Mouse (Mus musculus) CD4-positive, CD25-positive, alpha-beta regulatory T cell, adult 2 months (primary cell): ENCODE measurements around the gene Dact3.

Experiments
- DNase-seq: peaks from one replicate; pipeline ENCODE4 v3.0.0-alpha.2; 2012; ENCODE audit warnings: low read depth, low spot score

The Dact3 gene

GRCm38 (mm10) chr7:16853302-16853831 lies 21.8 kb upstream of the Dact3 start:
- DNase-seq = no peak

DNA sequence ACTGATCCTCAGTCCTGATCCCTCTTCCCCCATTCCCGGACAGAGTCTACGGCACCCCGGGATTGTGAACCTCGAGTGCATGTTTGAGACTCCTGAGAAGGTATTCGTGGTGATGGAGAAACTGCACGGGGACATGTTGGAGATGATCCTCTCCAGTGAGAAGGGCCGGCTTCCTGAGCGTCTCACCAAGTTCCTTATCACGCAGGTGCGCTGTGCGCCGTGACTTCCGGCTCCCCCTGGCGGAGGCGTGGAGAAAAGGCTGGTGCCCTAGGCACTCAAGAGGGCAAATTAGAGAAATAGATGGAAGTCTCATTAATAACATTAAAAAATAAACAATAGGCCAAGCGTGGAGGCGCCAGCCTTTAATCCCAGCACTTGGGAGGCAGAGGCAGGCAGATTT lies 16.8 kb upstream of the Dact3 start:
- DNase-seq = peak; percentile 85

DNA sequence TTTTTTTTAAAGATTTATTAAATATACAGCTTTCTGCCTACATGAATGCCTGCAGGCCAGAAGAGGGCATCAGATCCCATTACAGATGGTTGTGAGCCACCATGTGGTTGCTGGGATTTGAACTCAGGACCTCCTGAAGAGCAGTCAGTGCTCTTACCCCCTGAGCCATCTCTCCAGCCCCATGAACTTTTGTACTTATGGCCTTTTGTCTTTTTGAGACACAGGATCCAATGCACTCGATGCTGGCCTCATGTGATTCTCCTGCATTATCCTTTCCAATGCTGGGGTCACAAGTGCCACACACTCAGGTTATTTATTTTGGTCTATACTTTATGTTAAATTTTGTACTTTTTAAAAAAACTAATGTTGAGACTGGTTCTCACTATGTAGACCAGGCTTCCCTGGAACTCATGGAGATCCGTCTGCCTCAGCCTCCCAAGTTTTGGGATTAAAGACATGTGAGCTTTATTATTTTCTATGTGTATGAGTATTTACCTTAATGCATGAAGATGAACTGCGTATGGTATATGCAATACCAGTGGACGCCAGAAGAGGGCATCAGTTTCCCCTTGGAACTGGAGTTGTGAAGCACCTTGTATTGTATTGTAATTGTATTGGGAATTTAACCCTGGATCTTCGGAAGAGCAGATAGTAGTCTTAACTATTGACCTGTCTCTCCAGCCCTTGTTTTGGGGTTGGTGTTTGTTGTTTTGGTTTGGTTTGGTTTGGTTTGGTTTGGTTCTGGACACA lies 15.0 kb upstream of the Dact3 start:
- peak; percentile 82 for DNase-seq

- DNase-seq = no peak
Measured at GRCm38 (mm10) chr7:16867488-16867887, 7.6 kb upstream of the Dact3 start.

DNA sequence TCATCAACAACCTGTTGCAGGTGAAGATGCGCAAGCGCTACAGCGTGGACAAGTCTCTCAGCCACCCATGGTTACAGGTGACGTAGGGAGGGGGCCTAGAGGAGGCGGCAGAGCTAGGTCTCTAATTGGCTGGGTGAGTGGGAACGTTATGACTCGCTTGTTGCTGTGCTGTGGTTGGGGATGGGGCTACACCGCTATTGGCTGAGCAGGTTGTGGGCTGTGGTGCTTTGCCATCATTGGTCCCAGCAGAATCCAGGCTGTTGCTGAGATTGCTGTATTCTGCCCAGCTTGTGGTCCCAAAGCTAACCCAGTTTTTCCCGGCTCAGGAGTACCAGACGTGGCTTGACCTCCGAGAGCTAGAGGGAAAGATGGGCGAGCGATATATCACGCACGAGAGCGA lies 5.6 kb upstream of the Dact3 start:
- no peak for DNase-seq

DNA sequence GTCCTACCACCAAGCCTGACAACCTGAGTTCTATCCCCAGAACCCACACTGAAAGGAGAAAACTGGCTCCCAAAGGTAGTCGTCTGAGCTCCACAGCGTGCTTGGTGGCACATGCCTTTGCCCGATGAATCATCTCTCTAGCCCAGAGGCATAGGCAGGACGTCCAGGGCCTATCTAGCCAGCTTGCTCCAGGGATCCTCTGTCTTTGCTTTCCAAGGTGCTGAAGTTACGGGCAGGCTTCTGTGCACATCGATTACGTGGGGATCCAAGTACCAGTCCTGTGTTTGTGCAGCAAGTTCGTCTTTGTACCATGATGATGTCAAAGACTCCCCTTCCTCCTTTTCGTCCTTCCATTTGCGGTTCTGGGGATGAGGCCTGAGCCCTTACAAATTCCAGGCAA lies 3.5 kb upstream of the Dact3 start:
- no peak for DNase-seq

DNA sequence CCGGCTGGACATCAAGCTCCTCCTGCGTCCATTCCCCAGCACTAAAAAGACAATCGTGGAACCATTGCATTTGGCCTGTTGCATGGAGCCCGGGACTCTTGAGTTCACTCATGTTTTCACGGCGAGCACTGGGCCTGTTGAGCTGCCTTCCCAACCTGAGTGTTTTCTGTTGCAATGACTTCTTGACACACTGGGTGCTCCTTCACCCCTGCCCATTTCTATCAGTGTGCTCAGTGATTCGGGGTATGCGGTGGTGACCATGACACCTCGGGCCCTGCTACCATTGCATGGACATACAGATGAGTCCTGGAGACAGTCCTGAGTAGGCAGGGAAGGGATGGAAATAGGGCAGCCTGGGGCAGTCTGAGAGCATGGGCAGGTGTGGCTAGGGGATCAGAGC lies 2.6 kb upstream of the Dact3 start:
- DNase-seq = no peak

GRCm38 (mm10) chr7:16873392-16873791 lies 1.7 kb upstream of the Dact3 start:
- peak; percentile 37 for DNase-seq

DNA sequence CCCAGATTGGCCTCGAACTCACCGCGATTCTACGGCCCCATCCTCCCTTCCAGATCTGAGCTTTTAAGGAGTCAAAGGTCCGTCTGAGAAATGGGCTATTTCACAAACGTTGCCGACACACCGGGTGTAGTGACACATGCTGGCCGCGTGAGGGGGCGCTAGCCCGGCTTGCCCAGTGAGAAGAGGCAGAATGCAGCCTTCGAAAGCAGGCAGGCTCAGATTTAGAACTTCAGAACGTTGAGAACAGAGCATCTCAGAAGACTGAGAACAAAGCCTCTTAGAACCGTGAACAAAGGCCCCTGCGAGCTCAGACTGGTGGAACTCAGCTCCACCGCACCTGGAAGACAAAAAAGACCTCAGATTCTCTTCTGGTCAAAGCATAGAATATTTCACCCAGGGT lies 927 bp upstream of the Dact3 start:
- DNase-seq = peak; percentile 91

GRCm38 (mm10) chr7:16874756-16875309 lies 284 bp upstream of the Dact3 start:
- peak; percentile 98 for DNase-seq

DNA sequence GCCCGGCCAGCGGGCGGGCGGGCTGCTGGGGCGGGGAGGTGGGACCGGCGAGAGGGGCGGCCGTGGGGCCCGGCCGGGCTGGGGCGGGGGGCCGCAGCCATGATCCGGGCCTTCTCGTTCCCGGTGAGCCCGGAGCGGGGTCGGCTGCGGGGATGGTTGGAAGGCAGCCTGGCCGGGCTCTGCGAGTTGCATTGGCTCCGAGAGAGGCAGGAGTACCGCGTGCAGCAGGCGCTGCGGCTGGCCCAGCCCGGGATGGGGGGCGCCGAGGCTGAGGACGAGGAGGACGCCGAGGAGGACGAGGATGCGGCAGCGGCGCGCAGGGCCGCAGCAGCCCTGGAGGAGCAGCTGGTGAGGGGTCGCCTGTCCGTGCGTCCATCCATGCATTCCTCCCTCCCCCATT lies 209 bp downstream of the Dact3 start:
- no peak for DNase-seq

DNA sequence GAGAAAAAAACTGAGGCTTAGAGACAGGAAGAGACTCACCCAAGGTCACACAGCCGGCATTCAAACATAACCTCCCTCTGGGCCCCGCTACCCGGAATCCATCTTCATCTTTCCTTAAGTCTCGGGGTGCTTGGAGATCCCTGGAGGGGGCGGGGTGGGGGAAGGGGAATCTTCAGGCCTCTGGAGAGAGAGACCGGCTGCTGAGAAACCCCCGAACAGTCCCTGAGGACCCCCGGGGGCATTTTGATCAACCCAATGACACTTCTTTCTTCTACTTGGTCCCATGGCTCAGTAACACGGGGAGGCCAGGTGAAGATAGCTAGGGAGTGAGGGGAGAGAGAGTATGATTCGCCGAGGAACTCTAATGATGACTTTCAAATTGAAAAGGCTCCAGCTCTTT lies 889 bp downstream of the Dact3 start:
- no peak for DNase-seq

- DNase-seq = no peak
Measured at GRCm38 (mm10) chr7:16876608-16877007, 1.5 kb downstream of the Dact3 start.

DNA sequence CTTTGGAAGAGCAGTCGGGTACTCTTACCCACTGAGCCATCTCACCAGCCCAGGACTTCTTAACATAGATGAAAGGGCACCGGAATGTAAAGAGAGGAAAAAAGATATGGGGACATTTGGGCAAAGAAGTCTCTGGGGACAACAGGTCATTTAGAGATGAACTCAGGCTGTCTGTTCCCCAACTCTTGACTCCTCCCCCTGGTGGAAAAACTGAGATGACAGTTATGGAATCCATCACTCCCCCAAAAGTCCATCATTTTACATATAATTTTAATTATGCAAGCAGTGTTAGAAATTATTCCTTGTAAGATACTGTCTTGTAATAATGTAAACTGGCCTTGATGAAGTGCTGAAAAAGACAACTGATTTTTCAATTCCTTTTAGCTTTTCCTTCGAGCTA lies 2.6 kb downstream of the Dact3 start:
- no peak for DNase-seq

DNA sequence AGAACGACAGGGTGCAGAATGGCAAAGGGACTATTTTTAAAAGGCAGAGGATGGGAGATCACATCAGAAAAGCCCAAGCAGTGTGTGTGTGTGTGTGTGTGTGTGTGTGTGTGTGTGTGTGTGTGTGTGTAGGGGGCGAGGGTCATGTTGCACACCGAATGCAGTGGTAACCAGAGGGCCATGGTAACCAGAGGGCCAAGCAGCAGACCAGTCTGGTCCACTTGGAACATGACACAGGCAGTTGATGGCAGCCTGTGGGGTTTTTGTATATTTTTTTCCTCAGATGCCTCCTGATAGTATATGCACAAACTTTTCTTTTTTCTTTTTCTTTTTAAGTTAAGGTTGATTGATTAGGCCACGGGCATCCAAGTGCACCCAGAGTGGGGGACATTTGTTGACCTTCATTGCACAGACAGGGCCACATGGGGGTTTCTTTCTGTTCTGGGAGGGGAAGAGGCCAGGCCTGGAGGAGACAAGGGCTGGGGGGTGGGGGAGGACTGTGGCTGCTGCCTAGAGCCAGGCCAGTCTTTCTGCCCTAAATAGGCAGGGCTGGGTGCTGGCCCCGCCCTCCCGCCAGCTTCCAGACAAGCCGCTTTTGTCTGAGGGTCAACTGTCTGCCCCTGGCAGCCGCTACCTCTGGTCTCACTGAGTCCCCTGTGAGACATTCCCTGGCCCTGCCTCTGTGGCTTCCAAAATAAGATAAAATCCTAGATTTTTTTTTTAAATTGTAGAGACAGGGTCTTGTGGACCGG lies 4.9 kb downstream of the Dact3 start:
- no peak for DNase-seq

DNA sequence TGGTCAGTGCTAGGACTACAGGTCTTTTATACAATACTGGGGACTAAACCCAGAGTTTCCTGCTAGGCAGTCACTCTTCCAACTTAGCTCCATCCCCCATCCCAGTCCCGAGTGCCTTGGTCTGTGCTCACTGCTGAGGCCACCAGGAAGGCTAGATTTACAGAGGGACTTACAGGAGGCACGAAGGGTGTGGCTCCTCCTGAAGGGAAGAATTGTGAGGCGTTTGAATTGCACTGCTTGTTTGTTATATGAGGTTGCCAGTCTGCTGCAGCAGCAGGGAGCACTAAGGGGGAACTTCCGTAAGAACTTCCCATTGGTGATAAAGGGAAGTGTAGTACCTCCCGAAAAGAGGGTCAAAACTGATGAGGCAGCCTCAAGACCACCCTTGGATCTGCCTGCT lies 5.5 kb downstream of the Dact3 start:
- no peak for DNase-seq

- DNase-seq = no peak
Measured at GRCm38 (mm10) chr7:16883162-16883561, 8.0 kb downstream of the Dact3 start.

DNA sequence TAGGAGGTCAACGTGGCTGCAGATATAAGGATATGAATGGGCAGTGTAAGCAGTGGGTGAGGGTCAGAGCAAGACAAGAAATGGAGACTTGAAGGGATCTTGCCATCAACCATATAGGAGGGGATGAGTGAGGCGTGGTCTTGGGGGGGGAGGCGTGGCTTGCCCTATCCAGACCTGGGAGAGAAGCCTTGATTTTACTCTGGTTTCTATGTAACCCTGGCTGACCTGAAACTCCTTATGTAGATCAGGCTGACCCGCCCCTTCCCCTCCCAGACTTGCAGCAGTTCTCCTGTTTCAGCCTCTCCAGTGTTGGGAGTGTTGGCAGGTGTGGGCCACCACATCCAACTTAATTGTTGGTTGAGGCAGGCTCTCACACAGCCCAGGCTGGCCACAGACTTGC lies 9.2 kb downstream of the Dact3 start:
- no peak for DNase-seq

DNA sequence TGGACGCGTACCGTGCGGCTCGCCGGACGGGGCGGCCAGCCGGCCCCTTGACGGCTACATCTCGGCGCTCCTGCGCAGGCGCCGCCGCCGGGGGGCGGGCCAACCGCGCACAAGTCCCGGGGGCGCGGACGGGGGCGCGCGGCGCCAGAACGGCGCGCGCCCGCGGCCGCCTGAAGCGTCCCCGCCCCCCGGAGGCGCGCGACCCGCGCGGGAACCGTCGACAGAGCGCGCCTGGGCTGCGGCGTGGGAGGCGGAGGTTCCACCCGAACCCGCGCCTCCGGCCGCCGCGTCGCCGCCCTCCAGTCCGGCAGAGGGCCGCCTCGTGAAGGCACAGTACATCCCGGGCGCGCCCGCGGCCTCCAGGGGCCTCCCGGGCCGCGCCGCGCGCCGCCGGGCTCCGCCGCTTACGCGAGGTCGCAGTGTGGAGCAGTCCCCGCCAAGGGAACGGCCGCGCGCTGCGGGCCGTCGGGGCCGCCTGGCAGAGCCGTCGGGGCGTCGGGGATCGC lies 10.2 kb downstream of the Dact3 start:
- DNase-seq = no peak

DNA sequence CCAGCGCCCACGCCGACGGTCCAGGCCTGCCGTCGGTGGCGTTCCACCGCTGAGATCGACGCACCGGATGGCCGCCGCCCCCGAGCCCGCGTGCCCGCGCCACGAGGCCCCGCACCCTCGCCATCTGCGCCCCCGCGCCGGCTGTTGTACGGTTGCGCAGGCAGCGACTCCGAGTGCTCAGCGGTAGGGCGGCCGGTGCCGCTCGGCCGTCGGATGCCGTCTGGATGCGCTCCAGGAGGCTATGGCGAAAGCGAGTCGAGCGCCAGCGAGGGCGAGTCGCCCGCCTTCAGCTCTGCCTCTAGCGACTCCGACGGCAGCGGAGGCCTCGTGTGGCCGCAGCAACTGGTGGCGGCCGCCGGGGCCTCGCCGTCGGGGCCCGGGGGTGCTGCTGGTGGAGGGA lies 10.8 kb downstream of the Dact3 start:
- DNase-seq = no peak

GRCm38 (mm10) chr7:16890536-16890935 lies 15.4 kb downstream of the Dact3 start:
- DNase-seq = no peak

DNA sequence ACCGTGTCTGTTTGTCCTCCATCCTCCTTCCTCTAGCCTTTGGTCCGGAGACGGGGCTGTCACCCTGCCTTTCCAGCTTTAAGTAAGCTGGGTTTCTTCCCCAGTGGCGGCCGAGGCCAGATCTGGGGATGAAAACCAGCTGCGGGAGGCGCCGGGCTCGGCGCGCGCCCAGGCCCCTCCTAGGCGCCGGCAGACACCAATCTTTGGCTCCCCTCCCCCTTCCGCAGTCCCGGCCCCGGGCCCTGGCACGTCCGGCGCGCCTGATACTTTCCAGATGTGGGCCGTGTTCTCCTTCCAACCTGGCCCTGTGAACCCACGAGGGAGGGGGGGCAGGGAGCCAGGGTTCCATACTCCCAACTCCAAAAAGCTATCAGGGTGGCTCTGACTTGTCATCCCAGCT lies 15.8 kb downstream of the Dact3 start:
- DNase-seq = no peak
